In the genomic region with DNA sequence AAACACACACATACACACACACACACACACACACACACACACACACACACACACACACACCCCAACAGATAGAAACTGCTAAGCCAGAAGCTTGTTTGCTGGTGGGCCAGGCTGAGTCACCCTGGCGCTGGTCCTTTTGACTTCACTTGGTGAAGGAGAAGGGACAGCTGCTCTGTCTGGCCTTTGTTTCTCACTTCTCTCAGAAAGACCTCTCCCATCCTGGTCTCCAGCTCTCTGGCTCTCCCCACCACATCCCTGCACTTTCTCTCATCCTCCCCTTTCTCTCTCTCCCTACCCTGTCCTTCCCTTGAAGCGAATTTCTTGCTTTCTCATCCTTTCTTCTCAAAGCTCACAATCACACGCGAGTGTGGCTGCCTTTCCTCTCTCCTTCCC, we compare ENCODE assay signal across 8 mouse cellular contexts.
DNase-seq lines count a peak whose midpoint lies in the region; ATAC-seq and TF ChIP-seq lines count a peak whose summit lies in the region.

No protein-coding gene starts in this region.

- H3K27me3 ChIP-seq in intestine, embryonic 14.5 days (replicated peaks; ENCODE audit: control insufficient read depth, insufficient read depth, low read length): no peaks in the 10 kb centered on the region
- H3K27me3 ChIP-seq in intestine, postnatal 0 days (replicated peaks; ENCODE audit: control insufficient read depth, insufficient read depth, low read length): peaks cover 3% of the 10 kb centered on the region; the same call in 1 of the 2 replicates
- no peaks in the 10 kb centered on the region for H3K27me3 ChIP-seq in heart, postnatal 0 days (ENCODE audit: control insufficient read depth, insufficient read depth, low read length)
- H3K27me3 ChIP-seq in midbrain, embryonic 13.5 days: 0 out of 2 replicates have a peak, but pooled peaks cover 3% of the 10 kb centered on the region

- no peak for DNase-seq in intestine, embryonic 14.5 days (ENCODE audit: low spot score)
- peak; percentile 55 for DNase-seq in heart, postnatal 0 days (ENCODE audit: low spot score)
- no peak for DNase-seq in natural killer cell, adult 2 months (ENCODE audit: low spot score in 2 of 2)
- DNase-seq in thymus, postnatal 0 days (ENCODE audit: low spot score): no peak
- no peak for DNase-seq in urinary bladder, postnatal 36 days (ENCODE audit: low spot score in 2 of 2)

- H3K36me3 ChIP-seq in intestine, embryonic 14.5 days (ENCODE audit: control insufficient read depth, insufficient read depth, low read length): no peaks in the 10 kb centered on the region
- no peaks in the 10 kb centered on the region for H3K36me3 ChIP-seq in intestine, postnatal 0 days (ENCODE audit: control insufficient read depth, insufficient read depth)
- no peaks in the 10 kb centered on the region for H3K36me3 ChIP-seq in heart, postnatal 0 days (replicated peaks; ENCODE audit: control insufficient read depth, insufficient read depth, low read length)
- no peaks in the 10 kb centered on the region for H3K36me3 ChIP-seq in midbrain, embryonic 13.5 days

- 27% methylated on average over 4 of the region's 4 CpGs for WGBS in intestine, embryonic 14.5 days
- 50% methylated on average over 4 of the region's 4 CpGs for WGBS in intestine, postnatal 0 days
- WGBS in heart, postnatal 0 days: 42% methylated on average over 4 of the region's 4 CpGs
- WGBS in midbrain, embryonic 13.5 days: 28% methylated on average over 3 of the region's 4 CpGs

- H3K4me1 ChIP-seq in intestine, embryonic 14.5 days (replicated peaks; ENCODE audit: control insufficient read depth, insufficient read depth, low read length): peaks cover 73% of the 10 kb centered on the region
- H3K4me1 ChIP-seq in intestine, postnatal 0 days (replicated peaks; ENCODE audit: control insufficient read depth, insufficient read depth, low read length): 0 out of 2 replicates have a peak, but pooled peaks cover 10% of the 10 kb centered on the region
- H3K4me1 ChIP-seq in cortical plate, adult 2 months (ENCODE audit: control insufficient read depth, insufficient read depth, low read length): peaks cover 33% of the 10 kb centered on the region
- peaks cover 52% of the 10 kb centered on the region for H3K4me1 ChIP-seq in heart, postnatal 0 days (ENCODE audit: control insufficient read depth, insufficient read depth)
- H3K4me1 ChIP-seq in midbrain, embryonic 13.5 days (replicated peaks): peaks cover 100% of the 10 kb centered on the region

- H3K4me2 ChIP-seq in intestine, embryonic 14.5 days (ENCODE audit: low read length): no peak overlapping the region
- H3K4me2 ChIP-seq in intestine, postnatal 0 days (replicated peaks; ENCODE audit: low read depth): no peak overlapping the region
- no peak overlapping the region for H3K4me2 ChIP-seq in heart, postnatal 0 days (ENCODE audit: low read depth, low read length)
- no peak overlapping the region for H3K4me2 ChIP-seq in midbrain, embryonic 13.5 days (replicated peaks)

- TF ChIP-seq CTCF in intestine, postnatal 0 days (IDR thresholded peaks at IDR 0.05; ENCODE audit: low read depth): no peak
- TF ChIP-seq CTCF in cortical plate, adult 2 months (IDR thresholded peaks at IDR 0.05; ENCODE audit: extremely low read depth, insufficient read depth, low read length): no peak
- no peak for TF ChIP-seq CTCF in heart, postnatal 0 days (IDR thresholded peaks at IDR 0.05; ENCODE audit: low read depth)

- H3K4me3 ChIP-seq in intestine, embryonic 14.5 days (ENCODE audit: low read depth, low read length): no peak overlapping the region
- H3K4me3 ChIP-seq in intestine, postnatal 0 days (ENCODE audit: low read depth, low read length): no peak overlapping the region
- no peak overlapping the region for H3K4me3 ChIP-seq in cortical plate, adult 2 months (ENCODE audit: insufficient read depth, low read length)
- H3K4me3 ChIP-seq in heart, postnatal 0 days (ENCODE audit: low read depth, low read length): no peak overlapping the region
- H3K4me3 ChIP-seq in midbrain, embryonic 13.5 days (replicated peaks): no peak overlapping the region

- no peak for TF ChIP-seq POLR2A in cortical plate, adult 2 months (IDR thresholded peaks at IDR 0.05; ENCODE audit: extremely low read depth, insufficient read depth, low read length)

- no peak overlapping the region for H3K9ac ChIP-seq in intestine, embryonic 14.5 days (ENCODE audit: low read length)
- no peak overlapping the region for H3K9ac ChIP-seq in intestine, postnatal 0 days (ENCODE audit: low read depth, low read length)
- H3K9ac ChIP-seq in heart, postnatal 0 days (replicated peaks; ENCODE audit: low read depth, low read length): no peak overlapping the region
- 0 out of 2 replicates have a peak overlapping the region, but pooled peaks have one; percentile 23 for H3K9ac ChIP-seq in midbrain, embryonic 13.5 days (replicated peaks)

- H3K9me3 ChIP-seq in intestine, embryonic 14.5 days (ENCODE audit: control insufficient read depth, low read length): no peaks in the 10 kb centered on the region
- no peaks in the 10 kb centered on the region for H3K9me3 ChIP-seq in intestine, postnatal 0 days (ENCODE audit: control insufficient read depth)
- H3K9me3 ChIP-seq in heart, postnatal 0 days (replicated peaks; ENCODE audit: control insufficient read depth, low read length): no peaks in the 10 kb centered on the region
- no peaks in the 10 kb centered on the region for H3K9me3 ChIP-seq in midbrain, embryonic 13.5 days

- ATAC-seq in intestine, embryonic 14.5 days (replicated peaks; ENCODE audit: low FRiP score, low TSS enrichment, low read depth): no peak
- no peak for ATAC-seq in intestine, postnatal 0 days
- ATAC-seq in heart, postnatal 0 days (ENCODE audit: insufficient read depth, low read depth): no peak
- ATAC-seq in midbrain, embryonic 13.5 days: no peak

- peak overlapping the region; percentile 73; the same call in 1 of the 2 replicates for H3K27ac ChIP-seq in intestine, embryonic 14.5 days (ENCODE audit: low read depth)
- no peak overlapping the region for H3K27ac ChIP-seq in intestine, postnatal 0 days (ENCODE audit: low read depth, low read length)
- peak overlapping the region; percentile 94 for H3K27ac ChIP-seq in cortical plate, adult 2 months (ENCODE audit: insufficient read depth, low read length)
- peak overlapping the region; percentile 52 for H3K27ac ChIP-seq in heart, postnatal 0 days (ENCODE audit: low read depth)
- H3K27ac ChIP-seq in midbrain, embryonic 13.5 days: peak overlapping the region; percentile 99

- no peak for TF ChIP-seq EP300 in heart, postnatal 0 days (IDR thresholded peaks at IDR 0.05; ENCODE audit: low read depth)
